Mouse (Mus musculus): ENCODE measurements around the gene Sumo2.

GRCm38 (mm10) chr11:115520218-115520617 is 15.9 kb downstream of the Sumo2 start:
- TF ChIP-seq CTCF (IDR thresholded peaks at IDR 0.05) (no peak), POLR2A (IDR thresholded peaks at IDR 0.05; ENCODE audit: insufficient read depth, low read depth, low read length) (no peak)

Measured in heart, adult 2 months (tissue).